Mouse (Mus musculus): ENCODE data around the gene Kcnn1. TPM values are rescaled to one million over a fixed set of nuclear protein-coding genes. Genes with fewer than 3 reads are reported as not detected.

Gene Kcnn1
- polyA plus RNA-seq, 1 experiment from 2014 or later, result 12.2 TPM

GRCm38 (mm10) chr8:70853863-70854262 is 9.2 kb downstream of the Kcnn1 start:
- Histone ChIP-seq H3K27me3 (ENCODE audit: control insufficient read depth, insufficient read depth, low read length) (no peaks in the 10 kb centered on the region), H3K4me2 (replicated peaks; ENCODE audit: low read depth, low read length) (no peak overlapping the region), H3K4me1 (replicated peaks; ENCODE audit: control insufficient read depth, insufficient read depth, low read length) (peaks cover 4% of the 10 kb centered on the region), H3K27ac (ENCODE audit: low read depth, low read length) (no peak overlapping the region), H3K4me3 (ENCODE audit: low read depth, low read length) (no peak overlapping the region), H3K36me3 (ENCODE audit: control insufficient read depth, insufficient read depth, low read length) (no peaks in the 10 kb centered on the region), H3K9me3 (ENCODE audit: control insufficient read depth, low read length) (no peaks in the 10 kb centered on the region), H3K9ac (ENCODE audit: low read depth, low read length) (no peak overlapping the region)
- WGBS, result 77% methylated on average over 2 of the region's 2 CpGs
- ATAC-seq (ENCODE audit: low FRiP score) (no peak), DNase-seq (ENCODE audit: low spot score) (no peak)

- Histone ChIP-seq H3K9me3 (ENCODE audit: control insufficient read depth, low read length) (no peaks in the 10 kb centered on the region), H3K4me1 (replicated peaks; ENCODE audit: control insufficient read depth, insufficient read depth, low read length) (peaks cover 4% of the 10 kb centered on the region), H3K4me3 (ENCODE audit: low read depth, low read length) (no peak overlapping the region), H3K36me3 (ENCODE audit: control insufficient read depth, insufficient read depth, low read length) (no peaks in the 10 kb centered on the region), H3K9ac (ENCODE audit: low read depth, low read length) (no peak overlapping the region), H3K27me3 (ENCODE audit: control insufficient read depth, insufficient read depth, low read length) (no peaks in the 10 kb centered on the region), H3K27ac (ENCODE audit: low read depth, low read length) (no peak overlapping the region), H3K4me2 (replicated peaks; ENCODE audit: low read depth, low read length) (no peak overlapping the region)
- no peak for ATAC-seq (ENCODE audit: low FRiP score)
- 90% methylated on average over 41 of the region's 41 CpGs for WGBS
- no peak for DNase-seq (ENCODE audit: low spot score)
These were observed 10.3 kb downstream of the Kcnn1 start for GRCm38 (mm10) chr8:70852595-70853231.

- Histone ChIP-seq H3K27ac (ENCODE audit: low read depth, low read length) (no peak overlapping the region), H3K4me3 (ENCODE audit: low read depth, low read length) (no peak overlapping the region), H3K36me3 (ENCODE audit: control insufficient read depth, insufficient read depth, low read length) (no peaks in the 10 kb centered on the region), H3K9me3 (ENCODE audit: control insufficient read depth, low read length) (no peaks in the 10 kb centered on the region), H3K27me3 (ENCODE audit: control insufficient read depth, insufficient read depth, low read length) (no peaks in the 10 kb centered on the region), H3K4me1 (replicated peaks; ENCODE audit: control insufficient read depth, insufficient read depth, low read length) (no peaks in the 10 kb centered on the region), H3K9ac (ENCODE audit: low read depth, low read length) (no peak overlapping the region), H3K4me2 (replicated peaks; ENCODE audit: low read depth, low read length) (no peak overlapping the region)
- WGBS, result 58% methylated on average over 6 of the region's 6 CpGs
- DNase-seq (ENCODE audit: low spot score) (no peak), ATAC-seq (ENCODE audit: low FRiP score) (no peak)
These were observed 11.2 kb downstream of the Kcnn1 start for GRCm38 (mm10) chr8:70851837-70852236.

DNA sequence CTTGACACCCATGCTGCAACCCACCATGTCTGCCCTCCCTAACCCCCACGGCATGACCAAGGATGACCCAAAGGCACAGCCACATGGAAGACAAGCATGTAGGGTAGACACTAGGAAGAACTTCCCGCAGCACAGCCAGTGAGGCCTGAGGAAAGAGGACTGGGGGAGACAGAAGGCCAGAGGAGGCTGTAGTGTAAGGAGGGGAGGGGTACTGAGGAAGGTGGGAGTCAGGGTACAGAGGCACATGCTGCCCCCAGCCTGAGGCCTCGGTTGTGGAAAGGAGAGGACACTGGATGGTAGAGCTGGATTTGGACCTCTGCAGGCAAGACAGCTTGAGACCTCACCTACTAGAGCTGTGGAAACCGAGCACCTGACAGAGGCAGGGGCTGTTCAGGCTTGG is 12.1 kb downstream of the Kcnn1 start:
- WGBS, result 72% methylated on average over 4 of the region's 4 CpGs
- H3K4me1 ChIP-seq (replicated peaks; ENCODE audit: control insufficient read depth, insufficient read depth, low read length), result no peaks in the 10 kb centered on the region

DNA sequence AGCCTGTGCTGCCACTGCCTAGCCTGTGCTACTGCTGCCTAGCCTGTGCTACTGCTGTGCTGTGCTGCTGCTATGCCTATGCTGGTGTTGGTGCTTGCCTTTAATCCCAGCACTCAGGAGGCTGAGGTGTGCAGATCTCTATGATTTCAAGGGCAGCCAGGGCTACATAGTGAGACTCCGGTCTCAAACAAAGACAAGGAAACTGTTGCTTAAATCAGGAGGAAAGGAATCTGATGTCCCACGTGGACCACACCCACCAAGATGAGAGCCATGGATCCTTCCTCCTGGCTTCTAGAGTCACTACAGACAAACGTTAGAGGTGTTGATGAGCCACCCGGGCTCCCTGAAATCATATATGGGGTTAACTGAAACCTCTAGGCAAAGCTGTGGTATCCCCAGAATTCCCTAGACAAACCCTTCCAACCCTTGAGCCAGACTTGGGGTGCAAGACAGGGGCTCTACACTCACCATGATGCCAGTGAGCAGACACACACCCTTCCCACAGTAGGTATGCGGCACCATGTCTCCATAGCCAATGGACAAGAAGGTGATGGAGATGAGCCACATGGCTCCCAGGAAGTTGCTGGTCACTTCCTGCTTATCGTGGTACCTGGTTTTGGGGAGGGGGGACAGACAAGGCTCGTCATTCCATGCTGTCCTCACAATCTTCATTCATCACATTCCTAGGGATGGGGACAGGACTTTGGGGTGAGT is 12.8 kb downstream of the Kcnn1 start:
- Histone ChIP-seq H3K36me3 (ENCODE audit: control insufficient read depth, insufficient read depth, low read length) (no peaks in the 10 kb centered on the region), H3K9me3 (ENCODE audit: control insufficient read depth, low read length) (no peaks in the 10 kb centered on the region), H3K9ac (ENCODE audit: low read depth, low read length) (no peak overlapping the region), H3K4me2 (replicated peaks; ENCODE audit: low read depth, low read length) (no peak overlapping the region), H3K27me3 (ENCODE audit: control insufficient read depth, insufficient read depth, low read length) (no peaks in the 10 kb centered on the region), H3K4me1 (replicated peaks; ENCODE audit: control insufficient read depth, insufficient read depth, low read length) (no peaks in the 10 kb centered on the region), H3K27ac (ENCODE audit: low read depth, low read length) (no peak overlapping the region), H3K4me3 (ENCODE audit: low read depth, low read length) (no peak overlapping the region)
- ATAC-seq (ENCODE audit: low FRiP score) (no peak), DNase-seq (ENCODE audit: low spot score) (no peak)
- 80% methylated on average over 7 of the region's 7 CpGs for WGBS

More for the DNA sequence above, 12.1 kb downstream of the Kcnn1 start:
- Histone ChIP-seq H3K36me3 (ENCODE audit: control insufficient read depth, insufficient read depth, low read length) (no peaks in the 10 kb centered on the region), H3K9me3 (ENCODE audit: control insufficient read depth, low read length) (no peaks in the 10 kb centered on the region), H3K4me3 (ENCODE audit: low read depth, low read length) (no peak overlapping the region), H3K9ac (ENCODE audit: low read depth, low read length) (no peak overlapping the region), H3K4me2 (replicated peaks; ENCODE audit: low read depth, low read length) (no peak overlapping the region), H3K27ac (ENCODE audit: low read depth, low read length) (no peak overlapping the region), H3K27me3 (ENCODE audit: control insufficient read depth, insufficient read depth, low read length) (no peaks in the 10 kb centered on the region)
- DNase-seq (ENCODE audit: low spot score) (no peak), ATAC-seq (ENCODE audit: low FRiP score) (no peak)

DNA sequence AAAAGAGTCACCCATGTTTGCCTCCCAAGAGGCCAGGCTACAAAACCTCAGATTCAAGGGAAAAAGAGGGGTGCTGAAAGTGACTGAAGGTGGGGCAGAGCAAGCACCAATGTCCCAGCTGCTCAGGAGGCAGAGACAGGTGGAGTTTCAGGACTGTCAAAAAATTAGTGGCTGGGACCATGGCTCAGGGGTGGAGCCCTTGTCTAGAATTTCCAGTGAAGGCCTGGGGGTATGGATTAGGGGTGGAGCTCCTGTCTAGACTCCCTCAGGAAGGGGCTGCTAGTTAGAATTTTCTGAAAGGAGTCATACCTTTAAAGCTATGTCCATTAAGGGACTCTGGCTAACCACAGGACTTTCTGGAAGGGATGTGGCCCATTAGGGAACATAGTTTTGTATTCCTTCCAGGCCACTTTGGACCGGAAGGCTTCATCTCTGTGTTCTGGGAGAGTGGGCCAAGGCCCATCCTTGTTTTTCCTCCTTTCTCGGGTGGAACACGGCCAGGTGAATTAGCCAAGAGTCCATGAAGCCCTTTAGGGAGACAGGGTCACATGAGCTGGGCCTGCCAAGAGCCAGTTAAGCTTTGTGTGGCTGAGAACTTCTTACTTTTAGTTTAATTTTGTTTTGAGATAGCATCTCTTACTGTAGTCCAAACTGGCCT is 13.6 kb downstream of the Kcnn1 start:
- no peak overlapping the region for H3K4me2 ChIP-seq (replicated peaks; ENCODE audit: low read depth, low read length)
- H3K36me3 ChIP-seq (ENCODE audit: control insufficient read depth, insufficient read depth, low read length), result no peaks in the 10 kb centered on the region
- H3K27ac ChIP-seq (ENCODE audit: low read depth, low read length), result no peak overlapping the region
- no peak overlapping the region for H3K4me3 ChIP-seq (ENCODE audit: low read depth, low read length)
- ATAC-seq (ENCODE audit: low FRiP score) (no peak), DNase-seq (ENCODE audit: low spot score) (no peak)
- WGBS, result 87% methylated on average over 3 of the region's 3 CpGs
- H3K9ac ChIP-seq (ENCODE audit: low read depth, low read length), result no peak overlapping the region
- H3K4me1 ChIP-seq (replicated peaks; ENCODE audit: control insufficient read depth, insufficient read depth, low read length), result no peaks in the 10 kb centered on the region
- H3K27me3 ChIP-seq (ENCODE audit: control insufficient read depth, insufficient read depth, low read length), result no peaks in the 10 kb centered on the region
- no peaks in the 10 kb centered on the region for H3K9me3 ChIP-seq (ENCODE audit: control insufficient read depth, low read length)

- Histone ChIP-seq H3K9ac (ENCODE audit: low read depth, low read length) (no peak overlapping the region), H3K4me3 (ENCODE audit: low read depth, low read length) (no peak overlapping the region), H3K9me3 (ENCODE audit: control insufficient read depth, low read length) (no peaks in the 10 kb centered on the region), H3K27ac (ENCODE audit: low read depth, low read length) (no peak overlapping the region), H3K36me3 (ENCODE audit: control insufficient read depth, insufficient read depth, low read length) (no peaks in the 10 kb centered on the region), H3K4me1 (replicated peaks; ENCODE audit: control insufficient read depth, insufficient read depth, low read length) (no peaks in the 10 kb centered on the region; the same call in 1 of the 2 replicates), H3K4me2 (replicated peaks; ENCODE audit: low read depth, low read length) (no peak overlapping the region), H3K27me3 (ENCODE audit: control insufficient read depth, insufficient read depth, low read length) (no peaks in the 10 kb centered on the region)
- 53% methylated on average over 15 of the region's 15 CpGs for WGBS
- DNase-seq (ENCODE audit: low spot score), result no peak
- ATAC-seq (ENCODE audit: low FRiP score), result no peak
These were observed 16.5 kb downstream of the Kcnn1 start for GRCm38 (mm10) chr8:70846371-70847154.

- no peak overlapping the region for H3K4me2 ChIP-seq (replicated peaks; ENCODE audit: low read depth, low read length)
- 41% methylated on average over 5 of the region's 5 CpGs for WGBS
These were observed 17.9 kb downstream of the Kcnn1 start for GRCm38 (mm10) chr8:70845108-70845507.

More at GRCm38 (mm10) chr8:70845108-70845507, 17.9 kb downstream of the Kcnn1 start:
- Histone ChIP-seq H3K27me3 (ENCODE audit: control insufficient read depth, insufficient read depth, low read length) (no peaks in the 10 kb centered on the region), H3K9me3 (ENCODE audit: control insufficient read depth, low read length) (no peaks in the 10 kb centered on the region), H3K27ac (ENCODE audit: low read depth, low read length) (0 out of 2 replicates have a peak overlapping the region, but pooled peaks have one; percentile 1), H3K36me3 (ENCODE audit: control insufficient read depth, insufficient read depth, low read length) (no peaks in the 10 kb centered on the region), H3K4me3 (ENCODE audit: low read depth, low read length) (no peak overlapping the region), H3K9ac (ENCODE audit: low read depth, low read length) (no peak overlapping the region), H3K4me1 (replicated peaks; ENCODE audit: control insufficient read depth, insufficient read depth, low read length) (peaks cover 2% of the 10 kb centered on the region; the same call in 1 of the 2 replicates)
- no peak for DNase-seq (ENCODE audit: low spot score)
- ATAC-seq (ENCODE audit: low FRiP score), result no peak

Data from hindbrain, embryonic 11.5 days (tissue).